Mouse (Mus musculus) liver, adult 2 months (tissue): ENCODE data around the gene Senp6. TPM values are rescaled to one million over a fixed set of nuclear protein-coding genes. Genes with fewer than 3 reads are reported as not detected.
"Not testable (repeated sequence)": the region's sequence is repeated elsewhere in the genome, so short reads cannot be mapped to it uniquely, and the experiment has no call there.

Experiments used
- DNase-seq: peaks from one replicate; pipeline ENCODE4 v3.0.0-alpha.2; 2011; ENCODE audit warnings: low read depth, low spot score; ENCODE audit errors: extremely low read depth
- H3K27ac ChIP-seq: fragments of 200-500 bp; replicated peaks from 2 replicates; pipeline ENCODE4 v1.5.1; 2012; ENCODE audit warnings: low read depth, mild to moderate bottlenecking, control low read depth, inconsistent platforms, low read length; ENCODE audit not compliant: insufficient read depth
- H3K27me3 ChIP-seq: fragments of 200-500 bp; 2 replicates; pipeline ENCODE4 v1.6.1; 2012; ENCODE audit warnings: mild to moderate bottlenecking, moderate library complexity, low read length, inconsistent platforms; ENCODE audit not compliant: control insufficient read depth, insufficient read depth
- H3K36me3 ChIP-seq: fragments of 200-500 bp; 2 replicates; pipeline ENCODE4 v1.6.1; 2012; ENCODE audit warnings: low read length, inconsistent platforms; ENCODE audit not compliant: control insufficient read depth, insufficient read depth
- H3K4me1 ChIP-seq: fragments of 200-500 bp; 2 replicates; pipeline ENCODE4 v1.6.1; 2011; ENCODE audit warnings: low read length; ENCODE audit not compliant: control insufficient read depth, insufficient read depth
- H3K4me3 ChIP-seq: fragments of 200-500 bp; 2 replicates; pipeline ENCODE4 v1.5.1; 2011; ENCODE audit warnings: low read depth, mild to moderate bottlenecking, control low read depth, low read length, moderate library complexity; ENCODE audit not compliant: insufficient read depth
- H3K79me2 ChIP-seq: fragments of 200-500 bp; 2 replicates; pipeline ENCODE4 v1.6.1; 2012; ENCODE audit warnings: inconsistent platforms, mild to moderate bottlenecking, low read length, moderate library complexity; ENCODE audit not compliant: control insufficient read depth, insufficient read depth
- H3K9ac ChIP-seq: fragments of 200-500 bp; 2 replicates; pipeline ENCODE4 v1.6.1; 2012; ENCODE audit warnings: low read depth, mild to moderate bottlenecking, control low read depth, inconsistent platforms, low read length
- CTCF ChIP-seq: fragments of 200-500 bp; IDR thresholded peaks from 2 replicates; pipeline ENCODE4 v1.5.1; 2011; ENCODE audit warnings: low read depth, low read length, control low read depth
- POLR2A ChIP-seq: fragments of 200-500 bp; IDR thresholded peaks from 2 replicates; pipeline ENCODE4 v1.6.1; 2011; ENCODE audit warnings: low read length, control low read depth; ENCODE audit not compliant: insufficient read depth; ENCODE audit errors: extremely low read depth
- WGBS: fragments of 180-500 bp; shearing (Covaris S2); methylation state at CpG from one replicate; pipeline ENCODE4 v1.1.7; 2018; 5-methylcytosine and 5-hydroxymethylcytosine counted together
- polyA plus RNA-seq: library from polyadenylated mRNA; depleted of rRNA; stranded (reverse); fragments of >200 nt; gene quantifications from 2 replicates; pipeline ENCODE4 v1.2.3, GENCODE M21; 2012
- total RNA-seq: library from RNA; depleted of rRNA; stranded (reverse); fragments of >200 nt; gene quantifications from 2 replicates; pipeline ENCODE4 v1.2.3, GENCODE M21; 2014

The Senp6 gene
- total and polyA plus RNA-seq, 2 experiments = 7.8 to 44.8 TPM

- H3K36me3 ChIP-seq = no peaks in the 10 kb centered on the region
- 25% methylated on average over 6 of the region's 6 CpGs for WGBS
- peak; percentile 78 for DNase-seq
- peaks cover 5% of the 10 kb centered on the region; the same call in 1 of the 2 replicates for H3K4me1 ChIP-seq
- no peak overlapping the region for H3K27ac ChIP-seq
- TF ChIP-seq POLR2A = no peak
- TF ChIP-seq CTCF = no peak
- no peaks in the 10 kb centered on the region for H3K27me3 ChIP-seq
- H3K9ac ChIP-seq = no peak overlapping the region
- no peaks in the 10 kb centered on the region for H3K79me2 ChIP-seq
- no peak overlapping the region for H3K4me3 ChIP-seq
These were observed 40.1 kb upstream of the Senp6 start for GRCm38 (mm10) chr9:80026581-80027021.

GRCm38 (mm10) chr9:80037262-80037996 is 29.3 kb upstream of the Senp6 start:
- H3K4me3 ChIP-seq = no peak overlapping the region
- no peaks in the 10 kb centered on the region for H3K79me2 ChIP-seq
- WGBS = 90% methylated on average over 13 of the region's 13 CpGs
- no peak overlapping the region for H3K27ac ChIP-seq
- DNase-seq = no peak
- no peaks in the 10 kb centered on the region for H3K36me3 ChIP-seq
- no peaks in the 10 kb centered on the region for H3K27me3 ChIP-seq
- no peaks in the 10 kb centered on the region for H3K4me1 ChIP-seq
- no peak for TF ChIP-seq POLR2A
- no peak for TF ChIP-seq CTCF
- no peak overlapping the region for H3K9ac ChIP-seq

- DNase-seq = no peak
- Histone ChIP-seq H3K4me1 (no peaks in the 10 kb centered on the region), H3K27me3 (no peaks in the 10 kb centered on the region), H3K79me2 (no peaks in the 10 kb centered on the region), H3K9ac (no peak overlapping the region), H3K27ac (no peak overlapping the region), H3K4me3 (no peak overlapping the region), H3K36me3 (no peaks in the 10 kb centered on the region)
- TF ChIP-seq CTCF (no peak), POLR2A (no peak)
These were observed 28.7 kb upstream of the Senp6 start for GRCm38 (mm10) chr9:80037997-80038383.

GRCm38 (mm10) chr9:80039296-80039815 is 27.3 kb upstream of the Senp6 start:
- 73% methylated on average over 2 of the region's 2 CpGs for WGBS
- H3K79me2 ChIP-seq = no peaks in the 10 kb centered on the region
- TF ChIP-seq CTCF (no peak), POLR2A (no peak)

GRCm38 (mm10) chr9:80044301-80044700 is 22.4 kb upstream of the Senp6 start:
- H3K4me3 ChIP-seq, H3K27ac ChIP-seq: not testable (repeated sequence)
- WGBS = 89% methylated on average over 4 of the region's 4 CpGs

More at GRCm38 (mm10) chr9:80039296-80039815, 27.3 kb upstream of the Senp6 start:
- H3K9ac ChIP-seq = no peak overlapping the region
- no peaks in the 10 kb centered on the region for H3K4me1 ChIP-seq
- no peak overlapping the region for H3K4me3 ChIP-seq
- no peak for DNase-seq
- no peaks in the 10 kb centered on the region for H3K27me3 ChIP-seq
- H3K36me3 ChIP-seq = no peaks in the 10 kb centered on the region
- H3K27ac ChIP-seq = no peak overlapping the region

GRCm38 (mm10) chr9:80049271-80049670 is 17.4 kb upstream of the Senp6 start:
- H3K79me2 ChIP-seq, H3K4me3 ChIP-seq, DNase-seq, H3K9ac ChIP-seq, H3K4me1 ChIP-seq, H3K27me3 ChIP-seq, H3K27ac ChIP-seq, H3K36me3 ChIP-seq: not testable (repeated sequence)
- 68% methylated on average over 5 of the region's 5 CpGs for WGBS

More at GRCm38 (mm10) chr9:80044301-80044700, 22.4 kb upstream of the Senp6 start:
- not testable (repeated sequence) for DNase-seq, H3K4me1 ChIP-seq, H3K36me3 ChIP-seq, H3K9ac ChIP-seq, H3K27me3 ChIP-seq, H3K79me2 ChIP-seq
